Mouse (Mus musculus) limb, embryonic 13.5 days (tissue): ENCODE measurements around the gene Trim6. TPM values are rescaled to one million over a fixed set of nuclear protein-coding genes. Genes with fewer than 3 reads are reported as not detected.
"Not testable (repeated sequence)": the region's sequence is repeated elsewhere in the genome, so short reads cannot be mapped to it uniquely, and the experiment has no call there.

ENCODE experiments used
- ATAC-seq: fragments of 200-750 bp; cut with Nextera tagmentation; 2 replicates; pipeline ENCODE4 v1.8.0; 2017; ENCODE audit warnings: low read depth, moderate number of reproducible peaks, moderate TSS enrichment; ENCODE audit not compliant: low FRiP score
- H3K27ac ChIP-seq: fragments of 300-500 bp; sonication (generic); 2 replicates; pipeline ENCODE4 v1.5.1; 2015; ENCODE audit warnings: inconsistent platforms, mild to moderate bottlenecking, moderate library complexity
- H3K27me3 ChIP-seq: fragments of 300-500 bp; sonication (generic); 2 replicates; pipeline ENCODE4 v1.6.1; 2015; ENCODE audit warnings: mild to moderate bottlenecking, inconsistent platforms
- H3K36me3 ChIP-seq: fragments of 300-500 bp; sonication (generic); 2 replicates; pipeline ENCODE4 v1.6.1; 2015; ENCODE audit warnings: inconsistent platforms, mild to moderate bottlenecking, moderate library complexity
- H3K4me1 ChIP-seq: fragments of 300-500 bp; sonication (generic); 2 replicates; pipeline ENCODE4 v1.6.1; 2015; ENCODE audit warnings: inconsistent platforms
- H3K4me2 ChIP-seq: fragments of 300-500 bp; sonication (generic); replicated peaks from 2 replicates; pipeline ENCODE4 v1.6.1; 2015; ENCODE audit warnings: inconsistent platforms, mild to moderate bottlenecking, moderate library complexity
- H3K4me3 ChIP-seq: fragments of 300-500 bp; sonication (generic); 2 replicates; pipeline ENCODE4 v1.5.1; 2015; ENCODE audit warnings: moderate library complexity, mild to moderate bottlenecking, inconsistent platforms
- H3K9ac ChIP-seq: fragments of 300-500 bp; sonication (generic); 2 replicates; pipeline ENCODE4 v1.6.1; 2015; ENCODE audit warnings: mild to moderate bottlenecking, inconsistent platforms
- H3K9me3 ChIP-seq: fragments of 300-500 bp; sonication (generic); 2 replicates; pipeline ENCODE4 v1.6.1; 2016; ENCODE audit warnings: inconsistent platforms
- WGBS: fragments of 180-500 bp; shearing (Covaris S2); methylation state at CpG from one replicate; pipeline ENCODE4 v1.1.7; 2015; 5-methylcytosine and 5-hydroxymethylcytosine counted together
- polyA plus RNA-seq: library from polyadenylated mRNA; unstranded; fragments of >200 nt; fragmentation: Nextera tagmentation; extraction: Ambion mirVana; gene quantifications from 2 replicates; pipeline ENCODE4 v1.2.1, GENCODE M21; 2015

Gene Trim6
- polyA plus RNA-seq, 1 experiment from 2014 or later = 1.1 TPM

GRCm38 (mm10) chr7:104231203-104231602, 12.6 kb downstream of the Trim6 start:
- WGBS = 32% methylated on average over 2 of the region's 2 CpGs
- Histone ChIP-seq H3K9me3 (no peaks in the 10 kb centered on the region), H3K36me3 (no peaks in the 10 kb centered on the region), H3K4me2 (no peak overlapping the region), H3K4me1 (no peaks in the 10 kb centered on the region), H3K9ac (no peak overlapping the region), H3K27ac (no peak overlapping the region), H3K4me3 (no peak overlapping the region), H3K27me3 (no peaks in the 10 kb centered on the region)
- no peak for ATAC-seq

- ATAC-seq = no peak
- Histone ChIP-seq H3K9ac (no peak overlapping the region), H3K4me3 (no peak overlapping the region), H3K27ac (no peak overlapping the region), H3K9me3 (no peaks in the 10 kb centered on the region), H3K27me3 (no peaks in the 10 kb centered on the region), H3K4me1 (no peaks in the 10 kb centered on the region), H3K36me3 (no peaks in the 10 kb centered on the region), H3K4me2 (no peak overlapping the region)
These were observed 22.3 kb downstream of the Trim6 start for GRCm38 (mm10) chr7:104240857-104241256.

- Histone ChIP-seq H3K9ac (no peak overlapping the region), H3K36me3 (no peaks in the 10 kb centered on the region), H3K27ac (no peak overlapping the region), H3K27me3 (no peaks in the 10 kb centered on the region), H3K4me1 (no peaks in the 10 kb centered on the region), H3K9me3 (no peaks in the 10 kb centered on the region), H3K4me2 (no peak overlapping the region), H3K4me3 (no peak overlapping the region)
- WGBS = 69% methylated on average over 1 of the region's 1 CpGs
- no peak for ATAC-seq
These were observed 25.0 kb downstream of the Trim6 start for GRCm38 (mm10) chr7:104243616-104244015.

- 9% methylated on average over 13 of the region's 13 CpGs for WGBS
- H3K27ac ChIP-seq = no peak within 1 kb of the TSS; the same call in 1 of the 2 replicates
These were observed 25.9 kb downstream of the Trim6 start, which contains the start of gene Trim34a for GRCm38 (mm10) chr7:104244287-104245181. Gene Trim34a, plus strand, starts transcription at chr7:104244457.

DNA sequence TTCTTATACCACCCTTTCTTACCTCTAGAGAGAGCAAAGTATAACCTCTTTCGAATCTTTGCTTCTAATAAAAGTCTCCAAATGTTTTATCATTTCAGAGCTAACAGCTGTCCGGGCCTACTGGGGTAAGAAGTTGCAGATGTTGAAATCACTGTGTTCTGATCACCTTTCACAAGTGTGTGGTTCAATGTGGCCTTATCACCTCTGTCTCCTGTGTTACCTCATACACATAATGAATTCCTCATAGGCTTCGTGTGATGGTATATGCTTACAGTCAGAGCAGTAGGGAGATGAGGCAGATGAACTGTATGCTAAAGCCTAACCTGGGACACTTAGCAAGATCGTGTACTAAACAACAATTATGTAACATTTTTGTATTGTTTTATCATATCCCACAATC, 41.8 kb downstream of the Trim6 start:
- H3K4me2 ChIP-seq, ATAC-seq, H3K4me3 ChIP-seq, H3K4me1 ChIP-seq, H3K9me3 ChIP-seq, H3K9ac ChIP-seq, H3K27me3 ChIP-seq, H3K36me3 ChIP-seq, H3K27ac ChIP-seq: not testable (repeated sequence)
- WGBS = 77% methylated on average over 4 of the region's 4 CpGs

More at GRCm38 (mm10) chr7:104244287-104245181, 25.9 kb downstream of the Trim6 start, which contains the start of gene Trim34a:
- peak within 1 kb of the TSS; percentile 54 for H3K4me3 ChIP-seq
- H3K9me3 ChIP-seq = no peaks in the 10 kb centered on the region
- peak within 1 kb of the TSS; percentile 64 for H3K4me2 ChIP-seq
- peak within 1 kb of the TSS; percentile 74 for H3K9ac ChIP-seq
- no peaks in the 10 kb centered on the region for H3K4me1 ChIP-seq
- ATAC-seq = peak; percentile 86
- no peaks in the 10 kb centered on the region for H3K36me3 ChIP-seq
- H3K27me3 ChIP-seq = no peaks in the 10 kb centered on the region

GRCm38 (mm10) chr7:104265335-104265734, 46.7 kb downstream of the Trim6 start:
- H3K27ac ChIP-seq, H3K4me2 ChIP-seq, H3K4me3 ChIP-seq, H3K27me3 ChIP-seq, H3K4me1 ChIP-seq, H3K9me3 ChIP-seq, ATAC-seq, H3K36me3 ChIP-seq, H3K9ac ChIP-seq: not testable (repeated sequence)
- 76% methylated on average over 5 of the region's 5 CpGs for WGBS

DNA sequence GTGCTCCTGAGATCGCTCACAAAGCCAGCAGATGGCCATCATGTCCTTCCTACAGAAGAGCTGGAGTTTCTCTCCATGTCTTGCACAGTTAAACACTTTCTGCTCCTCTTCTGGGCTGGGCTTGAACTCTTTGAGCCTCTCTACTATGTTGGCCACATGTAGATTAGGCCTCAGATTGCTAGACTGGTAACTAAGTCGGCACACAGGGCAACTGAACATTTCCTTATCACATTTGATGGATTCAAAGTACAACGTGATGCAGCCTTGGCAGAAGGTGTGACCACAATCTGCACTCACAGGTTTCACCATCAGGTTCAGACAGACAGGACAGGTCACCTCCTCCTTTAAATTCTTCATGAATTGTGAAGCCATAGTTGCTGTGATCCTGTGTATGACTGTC, 60.8 kb downstream of the Trim6 start:
- H3K4me1 ChIP-seq, H3K27ac ChIP-seq, H3K4me3 ChIP-seq, H3K9me3 ChIP-seq, H3K4me2 ChIP-seq, H3K36me3 ChIP-seq, H3K27me3 ChIP-seq, H3K9ac ChIP-seq, ATAC-seq: not testable (repeated sequence)
- WGBS = 80% methylated on average over 3 of the region's 3 CpGs

Other genes starting within 250 kb of the Trim6 start
- gene Olfr635, start 247.6 kb upstream of the Trim6 start, polyA plus RNA-seq = not detected in 2 replicates
- gene Olfr638, start 220.0 kb upstream of the Trim6 start, polyA plus RNA-seq = not detected in 2 replicates
- 0.04 TPM in 1 of 2 replicates, not detected in the other for gene Olfr639, start 201.5 kb upstream of the Trim6 start, polyA plus RNA-seq
- gene Olfr640, start 193.2 kb upstream of the Trim6 start, polyA plus RNA-seq = not detected in 2 replicates
- gene Olfr641, start 183.3 kb upstream of the Trim6 start, polyA plus RNA-seq = not detected in 2 replicates
- gene Olfr642, start 166.1 kb upstream of the Trim6 start, polyA plus RNA-seq = not detected in 2 replicates
- gene 4930516K23Rik, start 157.3 kb upstream of the Trim6 start, polyA plus RNA-seq = not detected in 2 replicates
- 0.05 TPM in 1 of 2 replicates, not detected in the other for gene Olfr644, start 146.9 kb upstream of the Trim6 start, polyA plus RNA-seq
- not detected in 2 replicates for gene Olfr645, start 133.3 kb upstream of the Trim6 start, polyA plus RNA-seq
- gene Olfr646, start 113.9 kb upstream of the Trim6 start, polyA plus RNA-seq = not detected in 2 replicates
- not detected in 2 replicates for gene Ubqln5, start 89.0 kb upstream of the Trim6 start, polyA plus RNA-seq
- gene Olfr643, start 81.4 kb upstream of the Trim6 start, polyA plus RNA-seq = not detected in 2 replicates
- not detected in 2 replicates for gene Ubqln3, start 75.5 kb upstream of the Trim6 start, polyA plus RNA-seq
- gene Ubqlnl, start 68.2 kb upstream of the Trim6 start, polyA plus RNA-seq = not detected in 2 replicates
- not detected in 2 replicates for gene Olfm5, start 54.0 kb upstream of the Trim6 start, polyA plus RNA-seq
- 0.13 and 0.22 TPM in 2 replicates for gene Olfr648, start 35.4 kb upstream of the Trim6 start, polyA plus RNA-seq
- gene Olfr649, start 22.8 kb upstream of the Trim6 start, polyA plus RNA-seq = not detected in 2 replicates
- gene Trim34a, start 25.7 kb downstream of the Trim6 start, polyA plus RNA-seq = 1.4 TPM in 2 replicates
- 0.10 and 0.41 TPM in 2 replicates for gene Trim5, start 69.3 kb downstream of the Trim6 start, polyA plus RNA-seq
- gene Trim12a, start 96.7 kb downstream of the Trim6 start, polyA plus RNA-seq = 6.1 and 7.1 TPM in 2 replicates
- 0.17 TPM in 1 of 2 replicates, not detected in the other for gene Trim34b, start 110.7 kb downstream of the Trim6 start, polyA plus RNA-seq
- 2.4 and 2.7 TPM in 2 replicates for gene Trim12c, start 134.6 kb downstream of the Trim6 start, polyA plus RNA-seq
- gene Trim30b, start 151.1 kb downstream of the Trim6 start, polyA plus RNA-seq = 0.05 TPM in 1 of 2 replicates, not detected in the other
- gene Trim30c, start 182.0 kb downstream of the Trim6 start, polyA plus RNA-seq = 0.22 TPM in 1 of 2 replicates, not detected in the other
- 1.0 and 1.2 TPM in 2 replicates for gene Trim30a, start 246.4 kb downstream of the Trim6 start, polyA plus RNA-seq